Mouse (Mus musculus): ENCODE measurements around the gene Bhlhb9.

DNA sequence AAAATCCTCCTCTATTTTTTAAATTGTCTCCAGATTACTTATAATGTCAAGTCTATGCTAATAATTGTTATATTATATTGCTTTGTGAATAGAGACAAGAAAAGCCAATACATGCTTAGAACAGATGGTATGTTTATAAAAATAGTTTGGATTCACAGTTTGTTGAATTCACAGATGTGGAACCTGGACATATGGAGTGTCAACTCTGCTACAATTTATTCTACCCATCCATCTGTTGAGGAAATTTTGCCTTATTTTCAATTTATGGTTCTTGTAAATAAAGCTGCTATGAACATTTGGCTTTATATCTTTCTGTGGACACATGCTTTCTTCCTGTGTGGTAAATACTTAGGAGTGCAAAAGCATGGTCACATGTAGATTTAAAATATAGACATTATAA, 131.2 kb downstream of the Bhlhb9 start:
- TF ChIP-seq CTCF (IDR thresholded peaks at IDR 0.05; ENCODE audit: low read depth, low read length) = no peak
- no peak for TF ChIP-seq GATA1 (IDR thresholded peaks at IDR 0.05; ENCODE audit: borderline replicate concordance, low read length)
- TF ChIP-seq TAL1 (conservative IDR thresholded peaks at IDR 0.05; ENCODE audit: low read depth, low read length) = no peak
- TF ChIP-seq POLR2AphosphoS5 (IDR thresholded peaks at IDR 0.05; ENCODE audit: insufficient replicate concordance, low read depth, low read length) = no peak
